Mouse (Mus musculus) bone marrow macrophage, adult 2 months (primary cell): ENCODE data around the gene Ada.

Experiments
- CTCF ChIP-seq: IDR thresholded peaks from 2 replicates; pipeline ENCODE4 v1.5.1; 2012; ENCODE audit warnings: low read depth, mild to moderate bottlenecking, low read length, moderate library complexity
- POLR2A ChIP-seq: IDR thresholded peaks from 2 replicates; pipeline ENCODE4 v1.6.1; 2012; ENCODE audit warnings: mild to moderate bottlenecking, low read depth, low read length, borderline replicate concordance

DNA sequence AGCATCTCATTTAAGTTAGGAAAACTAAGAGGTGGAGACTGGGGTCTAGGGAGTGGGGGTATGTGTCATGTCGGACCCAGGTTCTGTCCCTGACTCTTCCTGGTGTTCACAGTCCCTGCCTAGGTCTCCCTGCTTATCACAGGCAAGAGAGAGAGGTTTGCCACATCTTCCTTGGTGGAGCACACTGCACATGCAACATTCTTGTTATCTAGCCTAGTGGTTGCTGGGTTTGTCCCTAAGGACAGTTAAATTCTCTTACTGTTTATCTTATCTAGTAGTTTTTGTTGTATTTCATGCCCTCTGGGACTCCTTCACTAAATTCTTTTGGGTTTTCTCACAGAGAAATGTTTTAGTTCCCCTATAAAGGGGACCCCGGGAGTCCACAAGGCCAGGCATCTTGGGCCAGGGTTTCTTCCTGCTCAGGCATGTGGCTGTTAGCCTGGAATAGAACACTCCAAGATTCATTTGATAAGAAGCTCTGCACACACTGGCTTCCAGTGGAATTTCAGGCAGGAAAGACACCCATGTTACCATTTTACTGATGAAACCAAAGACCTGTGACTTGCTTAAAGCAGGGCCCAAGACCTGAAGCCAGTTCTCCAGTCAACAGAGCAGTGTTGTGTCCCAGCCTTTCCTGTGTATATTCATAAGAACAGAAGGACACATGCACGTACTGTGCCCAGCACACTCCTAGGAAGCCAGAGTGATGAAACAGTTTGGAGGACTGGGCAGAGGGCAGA lies 57.0 kb downstream of the Ada start:
- TF ChIP-seq POLR2A, result no peak
- TF ChIP-seq CTCF, result no peak
